Mouse (Mus musculus) spleen, postnatal 36 days (tissue): ENCODE data around the gene Ctsc.
"Not testable (repeated sequence)": the region's sequence is repeated elsewhere in the genome, so short reads cannot be mapped to it uniquely, and the experiment has no call there.

Experiments
- DNase-seq, 2 experiments: peaks; one replicate each; pipeline ENCODE4 v3.0.0; 2022; ENCODE audit warnings: low spot score in 2 of 2, mixed read lengths in 1 of 2

The Ctsc gene

DNA sequence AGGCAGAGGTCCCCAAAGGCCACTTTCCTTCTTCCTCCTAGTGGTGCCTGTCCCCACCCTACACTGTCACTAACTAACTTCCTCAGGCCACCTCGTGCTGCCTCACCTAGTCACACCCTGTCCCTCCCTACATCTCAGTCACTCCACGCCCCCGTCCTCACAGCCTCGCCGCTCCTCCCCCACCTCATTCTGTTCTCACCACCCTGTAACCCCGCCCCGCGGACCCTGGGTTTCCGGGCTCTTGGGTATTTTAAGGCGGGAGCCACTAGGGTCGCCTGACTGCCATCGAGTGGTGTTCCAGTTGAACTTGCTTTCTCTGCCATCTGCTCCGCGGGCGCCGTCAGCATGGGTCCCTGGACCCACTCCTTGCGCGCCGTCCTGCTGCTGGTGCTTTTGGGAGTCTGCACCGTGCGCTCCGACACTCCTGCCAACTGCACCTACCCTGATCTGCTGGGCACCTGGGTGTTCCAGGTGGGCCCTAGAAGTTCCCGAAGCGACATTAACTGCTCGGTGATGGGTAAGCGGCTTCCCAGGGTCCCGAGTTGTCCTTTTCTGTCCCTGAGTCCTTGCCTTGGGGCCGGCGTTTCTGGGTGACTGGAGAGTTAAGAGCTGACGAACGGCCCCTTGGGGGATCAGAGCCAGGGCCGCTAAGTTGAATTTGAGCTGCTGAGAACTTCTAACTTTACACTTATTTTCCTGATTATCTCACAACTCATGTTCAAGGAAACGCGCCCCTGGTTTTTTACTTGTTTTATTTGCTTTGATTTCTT is at the start of gene Ctsc:
TSS of gene Ctsc (plus strand) at position 228 of the 770 bp plus-strand sequence.
- DNase-seq = peak; percentile 98

GRCm38 (mm10) chr7:88229051-88229450 is 48.8 kb upstream of the Ctsc start:
- DNase-seq = peak in 1 of 2 experiments; percentile 34

GRCm38 (mm10) chr7:88230121-88230520 is 47.8 kb upstream of the Ctsc start:
- DNase-seq = peak; percentile 49 to 51

- peak in 1 of 2 experiments; percentile 36 for DNase-seq
These were observed 46.9 kb upstream of the Ctsc start for GRCm38 (mm10) chr7:88230756-88231522.

- no peak for DNase-seq
These were observed 34.8 kb upstream of the Ctsc start for GRCm38 (mm10) chr7:88243059-88243458.

DNA sequence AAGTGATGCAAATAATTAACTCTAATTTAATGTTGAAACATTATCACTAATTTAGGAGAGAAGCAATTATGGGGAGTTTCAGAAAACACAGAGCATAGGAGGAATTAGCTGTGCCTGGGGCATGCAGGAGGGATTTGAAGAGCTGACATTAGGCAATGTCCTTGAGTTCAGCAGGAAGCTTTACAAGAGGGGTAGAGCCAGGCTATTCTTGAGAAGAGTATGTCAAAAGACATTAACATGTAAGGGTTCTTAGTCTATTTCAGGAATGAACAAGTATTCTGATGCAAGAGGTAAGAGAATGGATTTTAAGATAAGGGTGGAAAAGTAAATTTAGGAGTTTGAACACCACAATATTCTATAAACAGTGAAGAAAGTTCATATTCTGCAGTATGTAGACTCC is 33.4 kb upstream of the Ctsc start:
- no peak for DNase-seq

GRCm38 (mm10) chr7:88250380-88250779 is 27.5 kb upstream of the Ctsc start:
- not testable (repeated sequence) for DNase-seq

GRCm38 (mm10) chr7:88251535-88251934 is 26.4 kb upstream of the Ctsc start:
- DNase-seq = no peak

DNA sequence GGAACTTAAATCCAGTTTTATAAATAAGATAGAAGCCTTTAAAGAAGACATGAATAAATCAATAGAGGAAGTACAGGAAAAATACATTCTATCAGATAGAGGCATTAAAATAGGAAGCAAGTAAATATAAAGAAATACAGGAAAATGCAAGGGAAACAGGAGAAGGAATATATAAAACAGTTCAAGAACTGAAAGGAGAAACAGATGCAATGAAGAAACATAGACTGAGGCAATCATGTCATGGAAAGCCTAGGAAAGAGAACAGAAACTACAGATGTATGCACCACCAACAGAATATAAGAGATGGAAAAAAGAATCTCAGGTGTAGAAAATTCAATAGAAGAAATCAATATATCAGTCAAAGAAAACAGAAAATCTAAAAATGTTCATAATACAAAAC is 25.8 kb upstream of the Ctsc start:
- no peak for DNase-seq

- no peak for DNase-seq
These were observed 23.0 kb upstream of the Ctsc start for GRCm38 (mm10) chr7:88254884-88255283.

- DNase-seq = no peak
These were observed 18.5 kb upstream of the Ctsc start for GRCm38 (mm10) chr7:88259155-88259925.

- no peak for DNase-seq
These were observed 16.1 kb upstream of the Ctsc start for GRCm38 (mm10) chr7:88261799-88262198.

DNA sequence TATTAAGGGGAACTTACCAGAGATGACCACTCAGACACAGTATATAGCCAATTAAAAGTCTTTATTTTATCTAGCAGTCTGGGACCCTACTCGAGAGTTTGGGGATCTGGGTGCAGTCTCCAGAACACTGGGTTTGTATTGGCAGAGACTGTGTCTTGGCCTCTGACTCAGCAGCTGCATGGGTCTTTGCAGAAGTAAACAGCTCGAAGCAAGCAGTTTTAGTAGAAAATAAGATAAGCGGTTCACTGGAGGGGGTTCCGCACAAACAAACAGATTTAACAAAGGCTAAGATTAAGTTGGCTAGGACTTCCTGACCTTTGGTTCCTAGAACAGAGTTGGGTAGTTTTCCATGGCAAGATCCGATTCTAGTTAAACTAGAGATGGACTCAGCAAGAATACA is 13.0 kb upstream of the Ctsc start:
- no peak for DNase-seq

GRCm38 (mm10) chr7:88269913-88270312 is 8.0 kb upstream of the Ctsc start:
- no peak for DNase-seq

GRCm38 (mm10) chr7:88271531-88271930 is 6.4 kb upstream of the Ctsc start:
- DNase-seq = no peak

DNA sequence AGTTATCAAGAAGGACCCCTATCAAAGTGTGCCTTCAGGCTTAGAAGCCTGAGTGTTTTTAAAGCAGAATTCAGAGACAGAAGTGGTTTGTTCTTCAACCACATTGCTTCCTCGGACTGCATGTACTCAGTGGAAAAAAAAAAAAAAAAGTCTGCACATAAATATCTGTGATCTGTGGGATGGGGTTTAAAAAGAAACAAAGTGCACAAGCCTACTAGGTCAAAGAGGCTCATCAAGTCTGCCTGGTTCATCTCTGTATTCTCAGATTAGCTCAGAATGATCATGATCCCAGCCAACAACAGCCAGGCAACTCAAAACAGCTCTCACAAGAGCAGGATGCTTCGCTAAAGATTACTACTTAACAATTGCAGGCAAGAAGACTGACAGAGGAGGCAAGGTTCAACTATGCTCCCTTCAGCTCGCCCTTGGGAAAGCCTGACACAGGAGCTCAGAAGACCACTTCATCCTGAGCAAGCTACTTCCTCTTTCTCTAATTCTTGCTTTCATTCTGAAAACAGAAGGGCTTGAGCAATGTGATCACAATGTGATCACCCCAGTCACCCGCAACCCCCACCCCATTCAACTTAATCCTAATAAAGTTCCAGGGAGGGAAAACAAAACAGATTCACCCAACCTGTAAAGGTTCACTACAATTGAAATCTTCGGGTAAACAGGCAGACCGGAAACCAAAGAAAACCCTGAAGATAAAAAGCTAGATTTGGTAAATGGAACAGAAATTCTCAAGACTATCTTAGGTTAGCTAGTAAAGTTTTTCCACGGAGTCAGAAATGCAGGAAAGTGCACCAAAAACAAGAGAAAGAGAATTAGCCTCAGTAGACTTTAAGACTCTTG is 745 bp upstream of the Ctsc start:
- peak; percentile 38 to 61 for DNase-seq

- DNase-seq = no peak
These were observed 827 bp downstream of the Ctsc start for GRCm38 (mm10) chr7:88278628-88279196.

DNA sequence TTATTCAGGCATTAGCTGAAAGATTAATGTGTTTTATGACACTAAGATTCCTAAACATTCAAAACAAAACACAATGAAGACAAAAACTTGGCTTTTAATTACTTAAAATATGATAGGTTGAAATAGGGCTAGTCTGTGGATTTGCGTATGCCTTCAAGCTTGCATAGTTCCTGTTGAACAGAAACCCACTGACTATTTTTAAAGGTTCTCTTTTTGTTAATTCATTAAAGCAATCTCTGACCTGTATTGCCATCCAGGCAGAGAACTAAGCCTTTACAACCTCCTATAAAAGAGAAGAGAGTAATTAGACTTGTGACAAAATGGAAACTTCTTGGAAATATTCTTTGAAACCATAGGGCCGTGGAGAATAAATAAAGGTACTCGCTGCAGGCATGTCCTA is 7.4 kb downstream of the Ctsc start:
- peak; percentile 18 to 37 for DNase-seq

DNA sequence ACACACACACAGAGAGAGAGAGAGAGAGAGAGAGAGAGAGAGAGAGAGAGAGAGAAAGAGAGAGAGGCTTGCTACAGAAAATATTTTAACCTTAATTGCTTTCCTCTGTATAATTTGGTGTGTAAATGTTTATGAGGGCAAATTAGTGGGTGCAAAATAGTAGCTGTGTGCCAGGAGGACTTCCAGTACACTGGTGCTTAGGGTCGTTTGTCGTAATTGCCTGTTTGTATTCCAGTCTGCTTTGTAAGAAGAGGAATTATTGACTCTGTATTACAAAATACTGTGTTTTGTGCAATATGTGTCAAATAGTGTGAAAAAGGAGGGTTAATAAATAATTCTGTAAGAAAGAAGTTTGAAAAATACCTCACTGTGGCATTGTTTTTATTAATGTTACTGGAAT is 13.2 kb downstream of the Ctsc start:
- no peak for DNase-seq

DNA sequence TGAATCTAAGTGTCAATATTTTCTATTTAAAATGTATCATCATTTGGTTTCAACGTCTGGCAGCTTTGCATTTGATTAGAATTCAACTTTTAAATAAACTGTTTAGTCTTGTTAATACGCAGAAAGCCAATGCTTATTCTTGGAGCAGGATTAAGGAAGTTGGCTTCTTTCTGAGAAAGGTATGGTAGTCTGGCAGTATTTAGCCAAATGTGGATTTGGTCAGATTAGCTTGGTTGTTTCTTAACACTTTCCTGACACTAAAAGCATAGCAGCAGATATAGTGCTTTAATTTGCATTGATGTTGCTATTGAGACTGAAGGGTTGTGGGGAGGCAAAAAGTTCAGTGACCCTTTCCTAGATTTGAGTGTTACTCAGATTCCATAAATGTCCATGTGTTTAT is 14.2 kb downstream of the Ctsc start:
- no peak for DNase-seq

DNA sequence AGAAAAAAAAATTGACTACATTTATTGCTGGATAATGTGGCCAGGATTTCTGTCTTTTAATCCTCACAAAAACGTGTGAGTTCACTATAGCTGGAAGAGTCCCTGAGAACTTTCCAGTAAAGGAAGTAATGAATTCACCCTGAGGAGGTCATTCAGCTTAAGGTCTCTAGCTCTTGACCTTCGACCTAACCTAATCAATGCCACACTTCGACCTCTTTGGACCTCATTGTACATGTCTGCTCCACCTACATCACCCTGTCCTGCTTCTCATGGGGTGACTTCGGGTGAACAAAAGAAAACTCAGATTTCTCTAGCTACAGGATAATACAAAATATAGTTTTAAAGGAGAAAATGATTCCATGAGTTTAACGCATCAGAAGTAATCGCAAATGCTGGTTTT is 16.0 kb downstream of the Ctsc start:
- no peak for DNase-seq
